Mouse (Mus musculus): ENCODE measurements at regions not wholly inside any gene's neighbourhood (a gene's known extent, or its start where the extent isn't known, plus 50 kb on each side); places are given as distances from the start of the nearest gene placed in this dataset.

DNA sequence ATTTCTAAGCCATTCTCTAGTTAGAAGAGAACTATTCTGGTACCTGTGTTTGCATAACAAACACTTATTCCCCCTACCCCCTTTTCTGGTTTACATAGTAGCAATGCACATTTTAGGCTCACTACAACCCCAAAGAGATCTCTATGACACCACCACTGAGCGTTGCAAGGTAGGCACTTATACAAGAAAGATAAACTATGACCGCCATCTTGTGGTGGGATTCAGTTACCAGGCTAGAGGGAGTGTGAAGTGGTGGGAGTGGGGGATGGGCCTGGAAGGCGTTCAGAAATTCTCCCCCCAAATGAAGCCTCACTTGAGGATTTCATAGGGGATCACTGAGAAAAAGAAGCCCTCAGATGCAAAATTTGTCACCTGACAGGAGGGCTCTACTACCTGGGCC lies 64.4 kb upstream of the Fst start:
- peak; percentile 48 for TF ChIP-seq CTCF (IDR thresholded peaks at IDR 0.05)
- TF ChIP-seq EP300 (IDR thresholded peaks at IDR 0.05; ENCODE audit: insufficient read depth, low read depth, low read length): no peak
- no peak for TF ChIP-seq POLR2A (IDR thresholded peaks at IDR 0.05; ENCODE audit: insufficient read depth, low read depth, low read length)

Measured in heart, adult 2 months (tissue).